Comparison of ENCODE assay signal across 13 mouse cellular contexts in the genomic region with DNA sequence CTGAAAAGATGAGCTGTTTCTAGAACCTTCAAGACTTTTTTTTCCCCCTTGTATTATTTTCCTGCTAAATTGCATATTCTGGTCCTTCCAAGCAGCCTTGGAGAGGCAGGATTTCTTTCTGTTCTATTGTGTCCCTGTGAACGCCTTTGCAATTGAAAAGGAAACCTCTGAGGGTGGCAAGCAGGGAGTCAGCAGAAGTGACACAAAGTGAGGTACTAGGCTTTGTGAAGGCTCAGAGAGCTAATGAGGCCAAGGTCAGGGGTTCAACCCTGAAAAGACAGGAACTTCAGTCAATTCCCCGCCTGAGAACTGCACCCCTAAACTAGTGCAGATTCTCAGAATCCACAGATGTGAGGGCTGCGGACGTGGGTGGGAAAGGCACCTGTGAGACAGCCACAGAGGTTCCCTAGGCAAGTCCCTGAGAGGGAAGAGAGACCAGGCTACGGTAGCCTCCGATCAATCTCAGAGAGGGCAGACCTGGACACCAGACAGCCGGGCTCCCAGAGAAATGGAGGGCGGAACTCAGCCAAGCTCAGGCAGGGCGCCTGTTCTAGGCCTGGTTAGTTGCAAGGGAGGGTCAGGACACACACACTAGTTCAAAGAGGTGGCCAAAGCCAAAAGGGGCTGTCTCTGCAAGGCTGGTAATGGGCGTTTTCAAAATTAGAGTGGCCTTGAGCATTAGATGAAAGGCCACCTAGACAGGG. TPM values are rescaled to one million over a fixed set of nuclear protein-coding genes. Genes with fewer than 3 reads are reported as not detected.
DNase-seq lines count a peak whose midpoint lies in the region; ATAC-seq and TF ChIP-seq lines count a peak whose summit lies in the region.
"Had no signal": no experiment of that assay in that cellular context is flagged by ENCODE, and none has a peak within 500 bp of the region (broad histone marks: within the 10 kb centered on the region; RNA-seq: fewer than 3 reads in every experiment).

No protein-coding gene starts in this region.

- intact Hi-C loops in gastrocnemius, adult 2 months (cut with DNase I): no loop called here

- DNase-seq in gastrocnemius, adult 2 months: no peak
- no peak for DNase-seq in gastrocnemius, postnatal 4 days (ENCODE audit: low spot score in 2 of 2)
- DNase-seq in thymus, postnatal 0 days (ENCODE audit: low spot score): peak; percentile 43
- DNase-seq in thymus, postnatal 36 days: no peak
- peak; percentile 20 to 46 for DNase-seq in adrenal gland, postnatal 36 days
- no peak for DNase-seq in spleen, adult 12 weeks (ENCODE audit: low spot score)
- DNase-seq: cerebellum, postnatal 25 days; lung, embryonic 14.5 days; right cerebral cortex, postnatal 25 days had no signal

- H3K4me2 ChIP-seq in limb, embryonic 13.5 days (replicated peaks): no peak overlapping the region
- no peak overlapping the region for H3K4me2 ChIP-seq in kidney, embryonic 15.5 days
- H3K4me2 ChIP-seq: embryonic facial prominence, embryonic 15.5 days; lung, embryonic 14.5 days had no signal

- H3K4me3 ChIP-seq in gastrocnemius, adult 2 months: no peak overlapping the region
- H3K4me3 ChIP-seq in limb, embryonic 13.5 days: no peak overlapping the region
- H3K4me3 ChIP-seq in kidney, embryonic 15.5 days (replicated peaks): no peak overlapping the region
- H3K4me3 ChIP-seq: embryonic facial prominence, embryonic 15.5 days had no signal

- H3K27me3 ChIP-seq in limb, embryonic 13.5 days: no peaks in the 10 kb centered on the region
- H3K27me3 ChIP-seq in kidney, embryonic 15.5 days: no peaks in the 10 kb centered on the region
- H3K27me3 ChIP-seq: CH12.LX; embryonic facial prominence, embryonic 15.5 days had no signal

- 49% methylated on average over 10 of the region's 10 CpGs for WGBS in limb, embryonic 13.5 days
- 64% methylated on average over 10 of the region's 10 CpGs for WGBS in kidney, embryonic 15.5 days

- H3K36me3 ChIP-seq in limb, embryonic 13.5 days: peaks cover 9% of the 10 kb centered on the region
- 0 out of 2 replicates have a peak, but pooled peaks cover 9% of the 10 kb centered on the region for H3K36me3 ChIP-seq in kidney, embryonic 15.5 days
- H3K36me3 ChIP-seq: embryonic facial prominence, embryonic 15.5 days had no signal

- peaks cover 52% of the 10 kb centered on the region for H3K4me1 ChIP-seq in limb, embryonic 13.5 days
- peaks cover 34% of the 10 kb centered on the region for H3K4me1 ChIP-seq in kidney, embryonic 15.5 days

- H3K9ac ChIP-seq in limb, embryonic 13.5 days: 0 out of 2 replicates have a peak overlapping the region, but pooled peaks have one; percentile 19
- H3K9ac ChIP-seq in kidney, embryonic 15.5 days: no peak overlapping the region
- H3K9ac ChIP-seq: embryonic facial prominence, embryonic 15.5 days; lung, embryonic 14.5 days had no signal

- H3K27ac ChIP-seq in gastrocnemius, adult 2 months: peak overlapping the region; percentile 68
- H3K27ac ChIP-seq in limb, embryonic 13.5 days: no peak overlapping the region
- H3K27ac ChIP-seq in kidney, embryonic 15.5 days: no peak overlapping the region
- H3K27ac ChIP-seq: embryonic facial prominence, embryonic 15.5 days had no signal

- TF ChIP-seq CTCF in gastrocnemius, adult 2 months (IDR thresholded peaks at IDR 0.05): no peak

- ATAC-seq in limb, embryonic 13.5 days (ENCODE audit: low FRiP score, low read depth): no peak
- no peak for ATAC-seq in kidney, embryonic 15.5 days (replicated peaks; ENCODE audit: low FRiP score)

- H3K9me3 ChIP-seq in limb, embryonic 13.5 days: no peaks in the 10 kb centered on the region
- no peaks in the 10 kb centered on the region for H3K9me3 ChIP-seq in kidney, embryonic 15.5 days (replicated peaks)
- H3K9me3 ChIP-seq: embryonic facial prominence, embryonic 15.5 days had no signal

RNA-seq across cellular contexts. Expression of gene Smyd2, which starts 5.6 kb away (rescaled TPM):
- total RNA-seq in gastrocnemius, adult 2 months (2021): 100 to 1,000 TPM; 200 to 329 TPM
- 100 to 1,000 TPM; 144 to 145 TPM for total RNA-seq in gastrocnemius, postnatal 4 days (2021)
- 64.7 and 64.9 TPM in 2 replicates for polyA plus RNA-seq in thymus, postnatal 0 days (2015; fragmentation: Nextera tagmentation; extraction: Ambion mirVana)
- total RNA-seq in adrenal gland, postnatal 36 days (2021): 10 to 100 TPM; 76.7 to 81.8 TPM
- polyA plus RNA-seq in limb, embryonic 13.5 days (2015; fragmentation: Nextera tagmentation; extraction: Ambion mirVana): 87.3 and 92.9 TPM in 2 replicates
- 83.0 and 84.2 TPM in 2 replicates for polyA plus RNA-seq in kidney, embryonic 15.5 days (2015; fragmentation: Nextera tagmentation; extraction: Ambion mirVana)

Comparison
In these comparisons a context has a peak if more than half of its experiments do, and no peak if none do; other contexts are left out.
1. DNase-seq: peak in thymus, postnatal 0 days (single experiment) and adrenal gland, postnatal 36 days (2 of 2); none in gastrocnemius, adult 2 months (single experiment), gastrocnemius, postnatal 4 days (0 of 2), thymus, postnatal 36 days (0 of 2) and spleen, adult 12 weeks (single experiment).